Mouse (Mus musculus): Measurements from ENCODE around the gene C8a.

Gene C8a

DNA sequence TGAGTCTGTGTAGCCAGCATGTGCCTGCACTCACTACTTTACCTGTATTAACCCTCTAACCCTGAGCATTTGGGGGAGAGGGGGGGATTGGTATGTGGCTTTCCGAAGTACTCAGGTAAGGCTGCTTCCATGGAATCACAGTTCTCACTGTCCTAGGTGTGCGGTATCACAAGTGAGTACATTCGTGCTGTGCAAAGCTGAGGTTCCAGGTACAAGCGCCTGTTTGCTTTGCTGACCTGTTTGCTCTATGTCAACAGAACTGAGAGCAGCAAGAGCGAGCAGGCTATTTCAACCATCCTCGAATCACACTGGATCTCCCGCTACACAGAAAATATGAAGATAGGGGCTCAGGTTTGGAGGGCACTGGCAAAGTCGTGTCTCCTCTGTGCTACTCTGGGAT is 110.1 kb downstream of the C8a start, which contains the start of gene C8b:
Gene C8b, plus strand, starts transcription at position 253 of the 400 bp plus-strand sequence.
- DNase-seq, result no peak
